Mouse (Mus musculus): ENCODE results near the gene Magi1.

- TF ChIP-seq CTCF (IDR thresholded peaks at IDR 0.05; ENCODE audit: borderline replicate concordance, insufficient read depth, low read depth, low read length) (no peak), POLR2A (IDR thresholded peaks at IDR 0.05; ENCODE audit: borderline replicate concordance, insufficient read depth, low read length) (no peak)
These were observed 65.6 kb downstream of the Magi1 start for GRCm38 (mm10) chr6:94218076-94218475.

Data from cerebellum, adult 2 months (tissue).